Comparison of ENCODE assay signal across 13 mouse cellular contexts in the genomic region with DNA sequence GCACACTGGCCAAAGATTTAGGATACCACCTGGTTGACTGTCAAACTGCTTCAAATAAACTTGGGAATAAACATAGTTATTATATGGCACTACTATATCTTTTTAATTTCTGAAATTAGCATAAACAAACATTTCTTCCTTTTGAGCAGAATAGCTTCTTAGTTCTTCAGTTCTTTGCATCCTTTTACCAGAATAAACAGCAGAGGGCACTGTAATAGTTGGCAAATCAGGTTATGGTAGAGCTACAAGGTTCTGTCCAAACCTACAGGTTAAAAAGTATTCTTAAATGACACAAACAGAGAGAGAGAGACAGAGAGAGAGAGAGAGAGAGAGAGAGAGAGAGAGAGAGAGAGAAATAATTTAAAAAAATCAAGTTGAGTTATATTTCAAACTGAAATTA.
DNase-seq lines count a peak whose midpoint lies in the region; ATAC-seq and TF ChIP-seq lines count a peak whose summit lies in the region.
"Had no signal": no experiment of that assay in that cellular context is flagged by ENCODE, and none has a peak within 500 bp of the region (broad histone marks: within the 10 kb centered on the region; RNA-seq: fewer than 3 reads in every experiment).

No protein-coding gene starts in this region.

- no peaks in the 10 kb centered on the region for H3K4me1 ChIP-seq in limb, embryonic 14.5 days (ENCODE audit: control insufficient read depth, insufficient read depth, low read length)
- H3K4me1 ChIP-seq in limb, embryonic 10.5 days: peaks cover 3% of the 10 kb centered on the region; the same call in 1 of the 2 replicates
- H3K4me1 ChIP-seq in heart, embryonic 11.5 days (ENCODE audit: control insufficient read depth, insufficient read depth, low read length): no peaks in the 10 kb centered on the region
- H3K4me1 ChIP-seq: embryonic facial prominence, embryonic 13.5 days; heart, embryonic 15.5 days had no signal

- H3K27me3 ChIP-seq in limb, embryonic 14.5 days (ENCODE audit: control insufficient read depth, insufficient read depth, low read length): no peaks in the 10 kb centered on the region
- no peaks in the 10 kb centered on the region for H3K27me3 ChIP-seq in limb, embryonic 10.5 days (ENCODE audit: low read depth, poor library complexity, severe bottlenecking)
- H3K27me3 ChIP-seq in heart, embryonic 11.5 days (ENCODE audit: control insufficient read depth, insufficient read depth, low read length): no peaks in the 10 kb centered on the region
- H3K27me3 ChIP-seq: embryonic facial prominence, embryonic 13.5 days; heart, embryonic 15.5 days had no signal

- peak; percentile 19; the same call in 1 of the 2 replicates for TF ChIP-seq CTCF in gastrocnemius, adult 2 months (IDR thresholded peaks at IDR 0.05)

- H3K4me3 ChIP-seq in gastrocnemius, adult 2 months: no peak overlapping the region
- no peak overlapping the region for H3K4me3 ChIP-seq in limb, embryonic 14.5 days (replicated peaks; ENCODE audit: low read length)
- H3K4me3 ChIP-seq in limb, embryonic 10.5 days: no peak overlapping the region
- H3K4me3 ChIP-seq in heart, embryonic 11.5 days (ENCODE audit: low read depth, low read length): no peak overlapping the region
- H3K4me3 ChIP-seq: embryonic facial prominence, embryonic 13.5 days; heart, embryonic 15.5 days had no signal

- no peaks in the 10 kb centered on the region for H3K9me3 ChIP-seq in limb, embryonic 14.5 days (ENCODE audit: control insufficient read depth, low read length)
- H3K9me3 ChIP-seq in limb, embryonic 10.5 days (replicated peaks): no peaks in the 10 kb centered on the region
- no peaks in the 10 kb centered on the region for H3K9me3 ChIP-seq in heart, embryonic 11.5 days (replicated peaks; ENCODE audit: control insufficient read depth, low read length)
- H3K9me3 ChIP-seq: embryonic facial prominence, embryonic 13.5 days; heart, embryonic 15.5 days had no signal

- intact Hi-C loops in gastrocnemius, adult 2 months (cut with DNase I): no loop called here

- no peak overlapping the region for H3K9ac ChIP-seq in limb, embryonic 14.5 days (ENCODE audit: low read depth, low read length, severe bottlenecking)
- no peak overlapping the region for H3K9ac ChIP-seq in heart, embryonic 11.5 days (ENCODE audit: low read depth, low read length)
- H3K9ac ChIP-seq: embryonic facial prominence, embryonic 13.5 days; heart, embryonic 15.5 days; liver, embryonic 14.5 days had no signal

- DNase-seq in gastrocnemius, adult 2 months: no peak
- no peak for DNase-seq in gastrocnemius, adult 8-10 months (ENCODE audit: low spot score in 2 of 2)
- DNase-seq in limb, embryonic 14.5 days (ENCODE audit: low spot score): peak; percentile 44
- DNase-seq in limb, embryonic 10.5 days (ENCODE audit: low spot score): no peak
- peak; percentile 18 for DNase-seq in ES-CJ7 (ENCODE audit: low read depth, low spot score)
- DNase-seq in embryo, embryonic 11 days: peak; percentile 42
- no peak for DNase-seq in right cerebral cortex, postnatal 4 days
- DNase-seq: kidney, adult 11 months; right cerebral cortex, adult 18-20 months had no signal

- TF ChIP-seq POLR2A in limb, embryonic 14.5 days (IDR thresholded peaks at IDR 0.05; ENCODE audit: borderline replicate concordance, extremely low read depth, insufficient read depth, insufficient read length): no peak

- H3K4me2 ChIP-seq in limb, embryonic 14.5 days (replicated peaks; ENCODE audit: low read depth, low read length, severe bottlenecking): no peak overlapping the region
- no peak overlapping the region for H3K4me2 ChIP-seq in heart, embryonic 11.5 days
- H3K4me2 ChIP-seq: embryonic facial prominence, embryonic 13.5 days; heart, embryonic 15.5 days had no signal

- no peak overlapping the region for H3K27ac ChIP-seq in gastrocnemius, adult 2 months
- H3K27ac ChIP-seq in limb, embryonic 14.5 days (replicated peaks; ENCODE audit: low read depth, low read length): no peak overlapping the region
- no peak overlapping the region for H3K27ac ChIP-seq in limb, embryonic 10.5 days
- no peak overlapping the region for H3K27ac ChIP-seq in heart, embryonic 11.5 days (ENCODE audit: low read depth, low read length)
- H3K27ac ChIP-seq: embryonic facial prominence, embryonic 13.5 days; heart, embryonic 15.5 days; liver, embryonic 14.5 days had no signal

- H3K36me3 ChIP-seq in limb, embryonic 14.5 days (ENCODE audit: control insufficient read depth, insufficient read depth, low read length): no peaks in the 10 kb centered on the region
- H3K36me3 ChIP-seq in limb, embryonic 10.5 days: no peaks in the 10 kb centered on the region
- H3K36me3 ChIP-seq in heart, embryonic 11.5 days (ENCODE audit: control insufficient read depth, insufficient read depth, low read length): no peaks in the 10 kb centered on the region
- H3K36me3 ChIP-seq: embryonic facial prominence, embryonic 13.5 days; heart, embryonic 15.5 days had no signal

- ATAC-seq in limb, embryonic 14.5 days (ENCODE audit: low FRiP score, low read depth): no peak
- no peak for ATAC-seq in heart, embryonic 11.5 days (replicated peaks; ENCODE audit: insufficient number of reproducible peaks, low FRiP score, low TSS enrichment)

Comparison
In these comparisons a context has a peak if more than half of its experiments do, and no peak if none do; other contexts are left out.
1. DNase-seq: peak in limb, embryonic 14.5 days (single experiment), ES-CJ7 (single experiment) and embryo, embryonic 11 days (single experiment); none in gastrocnemius, adult 2 months (single experiment), gastrocnemius, adult 8-10 months (0 of 2), limb, embryonic 10.5 days (single experiment) and right cerebral cortex, postnatal 4 days (single experiment).